Mouse (Mus musculus) stomach, postnatal 0 days (tissue): ENCODE results near the gene Dmc1. TPM values are rescaled to one million over a fixed set of nuclear protein-coding genes. Genes with fewer than 3 reads are reported as not detected.
A peak's percentile ranks its signal among the peaks of the same experiment; 100 is the strongest.

ENCODE experiments used
- ATAC-seq: fragments of 200-750 bp; cut with Nextera tagmentation; 2 replicates; pipeline ENCODE4 v1.8.0; 2017; ENCODE audit not compliant: low FRiP score, low TSS enrichment
- DNase-seq: peaks from one replicate; pipeline ENCODE4 v3.0.0-alpha.2; 2016; ENCODE audit warnings: low spot score
- H3K27ac ChIP-seq: fragments of 300-500 bp; sonication (generic); replicated peaks from 2 replicates; pipeline ENCODE4 v1.5.1; 2014; ENCODE audit warnings: mild to moderate bottlenecking, control low read depth
- H3K27me3 ChIP-seq: fragments of 300-500 bp; sonication (generic); 2 replicates; pipeline ENCODE4 v1.6.1; 2014; ENCODE audit warnings: low read length; ENCODE audit not compliant: control insufficient read depth, insufficient read depth
- H3K36me3 ChIP-seq: fragments of 300-500 bp; sonication (generic); 2 replicates; pipeline ENCODE4 v1.6.1; 2014; ENCODE audit warnings: low read length, mixed read lengths; ENCODE audit not compliant: control insufficient read depth, insufficient read depth
- H3K4me1 ChIP-seq: fragments of 300-500 bp; sonication (generic); replicated peaks from 2 replicates; pipeline ENCODE4 v1.6.1; 2014; ENCODE audit warnings: antibody characterized with exemption; ENCODE audit not compliant: control insufficient read depth, insufficient read depth
- H3K4me2 ChIP-seq: fragments of 300-500 bp; sonication (generic); replicated peaks from 2 replicates; pipeline ENCODE4 v1.6.1; 2014; ENCODE audit warnings: low read depth, mild to moderate bottlenecking, control low read depth, moderate library complexity
- H3K4me3 ChIP-seq: fragments of 300-500 bp; sonication (generic); 2 replicates; pipeline ENCODE4 v1.5.1; 2014; ENCODE audit warnings: low read depth, low read length, control low read depth
- H3K9ac ChIP-seq: fragments of 300-500 bp; sonication (generic); 2 replicates; pipeline ENCODE4 v1.6.1; 2014; ENCODE audit warnings: mild to moderate bottlenecking, low read length, control low read depth, mixed read lengths
- H3K9me3 ChIP-seq: fragments of 300-500 bp; sonication (generic); 2 replicates; pipeline ENCODE4 v1.6.1; 2016; ENCODE audit warnings: low read length; ENCODE audit not compliant: control insufficient read depth
- CTCF ChIP-seq: IDR thresholded peaks from 2 replicates; pipeline ENCODE4 v1.5.1; 2016; ENCODE audit warnings: antibody characterized with exemption, low read depth, mild to moderate bottlenecking, moderate library complexity
- EP300 ChIP-seq: optimal IDR thresholded peaks from 2 replicates; pipeline ENCODE3; 2016; ENCODE audit warnings: antibody characterized with exemption
- WGBS: fragments of 180-500 bp; shearing (Covaris S2); extraction: QIAGEN DNeasy Blood & Tissue Kit; methylation state at CpG from one replicate; pipeline ENCODE4 v1.1.7; 2014; 5-methylcytosine and 5-hydroxymethylcytosine counted together
- polyA plus RNA-seq: library from polyadenylated mRNA; unstranded; fragments of >200 nt; fragmentation: Nextera tagmentation; extraction: Ambion mirVana; gene quantifications from 2 replicates; pipeline ENCODE4 v1.2.1, GENCODE M21; 2015

Dmc1 gene
- polyA plus RNA-seq, 1 experiment from 2014 or later = 1.6 TPM

DNA sequence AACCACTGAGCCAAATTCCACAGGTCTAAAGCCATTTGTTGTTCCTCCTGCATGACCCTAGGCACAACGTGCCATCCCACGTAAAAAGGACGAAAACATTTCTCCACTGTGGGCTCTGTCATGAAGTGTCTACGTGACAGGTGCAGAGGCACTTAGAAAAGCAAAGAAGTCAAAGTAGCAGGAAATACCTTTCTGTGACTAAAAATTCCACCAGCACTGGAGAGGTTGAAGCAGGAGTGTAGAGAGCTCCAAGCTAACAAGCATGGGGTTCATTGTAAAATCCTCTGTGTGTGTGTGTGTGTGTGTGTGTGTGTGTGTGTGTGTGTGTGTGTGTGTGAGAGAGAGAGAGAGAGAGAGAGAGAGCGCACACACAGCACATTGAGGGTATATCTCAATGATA lies 52.3 kb downstream of the Dmc1 start:
- WGBS = 79% methylated on average over 5 of the region's 5 CpGs
- no peak overlapping the region for H3K27ac ChIP-seq
- no peak overlapping the region for H3K9ac ChIP-seq
- no peaks in the 10 kb centered on the region for H3K27me3 ChIP-seq
- H3K9me3 ChIP-seq = no peaks in the 10 kb centered on the region
- no peaks in the 10 kb centered on the region for H3K4me1 ChIP-seq
- H3K4me2 ChIP-seq = no peak overlapping the region
- TF ChIP-seq CTCF = no peak
- no peak for TF ChIP-seq EP300
- no peak for ATAC-seq
- no peak for DNase-seq
- H3K4me3 ChIP-seq = no peak overlapping the region
- H3K36me3 ChIP-seq = no peaks in the 10 kb centered on the region

- H3K4me2 ChIP-seq = no peak overlapping the region
- WGBS = 94% methylated on average over 2 of the region's 2 CpGs
- H3K27me3 ChIP-seq = no peaks in the 10 kb centered on the region
- no peaks in the 10 kb centered on the region for H3K9me3 ChIP-seq
- H3K4me3 ChIP-seq = no peak overlapping the region
- H3K9ac ChIP-seq = no peak overlapping the region
- TF ChIP-seq EP300 = no peak
- TF ChIP-seq CTCF = no peak
- H3K4me1 ChIP-seq = peaks cover 2% of the 10 kb centered on the region; the same call in 1 of the 2 replicates
- DNase-seq = no peak
- H3K36me3 ChIP-seq = peaks cover 1% of the 10 kb centered on the region
- no peak for ATAC-seq
- H3K27ac ChIP-seq = no peak overlapping the region
Observed at GRCm38 (mm10) chr15:79548226-79548625, 56.7 kb downstream of the Dmc1 start.

DNA sequence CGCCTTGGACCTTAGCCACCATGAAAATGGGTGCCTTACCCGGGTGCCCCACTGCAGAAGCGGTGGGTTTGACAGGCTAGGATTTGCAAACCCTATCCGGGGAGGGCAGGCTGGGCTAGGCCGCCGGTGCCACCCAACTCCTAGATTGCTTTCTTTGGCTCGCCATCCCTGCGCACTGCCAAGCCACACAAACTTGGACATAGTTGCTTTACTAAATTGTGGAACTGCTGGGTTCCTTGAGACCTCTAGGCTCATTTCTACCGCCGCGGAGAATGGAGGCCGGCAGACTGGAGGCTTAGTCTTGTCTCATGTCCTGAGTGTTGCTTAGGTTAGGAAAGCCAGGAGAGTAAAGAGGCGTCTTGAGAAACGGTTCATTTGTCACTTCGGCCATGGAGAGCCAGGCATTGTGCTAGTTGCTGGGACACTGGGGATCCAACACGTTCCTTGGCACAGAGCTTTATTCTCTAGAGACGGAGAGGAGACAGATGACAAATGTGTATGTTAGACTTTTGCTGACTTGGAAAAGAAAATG lies 57.6 kb downstream of the Dmc1 start:
- Histone ChIP-seq H3K4me2 (peak overlapping the region; percentile 57), H3K27me3 (no peaks in the 10 kb centered on the region), H3K4me1 (peaks cover 2% of the 10 kb centered on the region; the same call in 1 of the 2 replicates), H3K36me3 (peaks cover 4% of the 10 kb centered on the region), H3K4me3 (peak overlapping the region; percentile 96; the same call in 1 of the 2 replicates), H3K9ac (no peak overlapping the region), H3K9me3 (no peaks in the 10 kb centered on the region), H3K27ac (peak overlapping the region; percentile 99)
- ATAC-seq (no peak), DNase-seq (no peak)
- no peak for TF ChIP-seq EP300
- TF ChIP-seq CTCF = no peak
- WGBS = 82% methylated on average over 17 of the region's 17 CpGs

DNA sequence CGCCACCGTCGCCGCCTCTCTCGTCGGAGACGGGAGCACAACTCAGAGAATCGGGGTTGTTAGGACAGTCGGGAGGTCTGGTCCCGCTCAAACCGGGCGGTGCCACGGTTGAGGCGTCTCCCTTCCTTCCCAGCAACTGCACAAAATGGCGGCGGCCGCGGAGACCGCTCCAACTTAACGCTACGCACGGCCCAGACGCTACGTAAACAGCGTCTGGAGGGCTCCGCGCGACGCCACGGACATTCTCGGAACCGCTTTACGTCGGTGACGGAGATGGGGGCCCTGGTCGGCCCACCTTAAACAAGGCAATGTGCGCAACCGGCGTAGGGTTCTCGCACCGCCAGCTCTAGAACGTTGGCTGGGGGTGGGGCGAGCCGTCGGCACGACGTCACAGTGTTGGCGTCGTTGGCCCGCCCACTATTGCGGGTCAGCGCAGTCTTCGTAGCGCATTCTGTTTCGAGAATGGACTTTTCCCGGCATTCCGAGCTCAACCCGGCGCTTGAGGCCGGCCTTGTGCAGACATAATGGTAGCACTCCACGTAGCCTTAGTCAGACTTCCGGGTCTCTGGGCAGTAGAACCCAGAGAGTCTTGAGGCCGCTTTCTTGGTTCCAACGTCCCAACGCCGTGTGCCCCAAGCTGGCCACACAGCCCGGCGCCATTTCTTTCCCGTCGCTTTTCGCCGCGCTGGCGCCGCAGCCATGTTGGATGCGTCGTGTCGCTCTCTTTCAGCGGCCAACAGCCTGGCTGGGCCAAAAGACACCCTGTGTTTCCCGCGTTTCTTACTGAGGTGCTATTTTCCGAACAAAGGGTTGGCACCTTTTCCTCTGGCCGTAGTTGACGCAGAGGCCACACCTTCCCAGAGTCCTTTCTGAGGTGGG lies 58.3 kb downstream of the Dmc1 start, which contains the start of gene Ddx17:
TSS of gene Ddx17 (minus strand) at position 332 of the 879 bp plus-strand sequence.
- H3K4me1 ChIP-seq = peaks cover 2% of the 10 kb centered on the region; the same call in 1 of the 2 replicates
- H3K4me2 ChIP-seq = peak within 1 kb of the TSS; percentile 62
- H3K9me3 ChIP-seq = no peaks in the 10 kb centered on the region
- H3K9ac ChIP-seq = peak within 1 kb of the TSS; percentile 98
- H3K4me3 ChIP-seq = peak within 1 kb of the TSS; percentile 96
- H3K27ac ChIP-seq = peak within 1 kb of the TSS; percentile 99
- no peaks in the 10 kb centered on the region for H3K27me3 ChIP-seq
- TF ChIP-seq CTCF = no peak
- peak; percentile 95 for TF ChIP-seq EP300
- ATAC-seq (peak; percentile 98), DNase-seq (peak; percentile 98)
- peaks cover 4% of the 10 kb centered on the region for H3K36me3 ChIP-seq
- WGBS = 2% methylated on average over 83 of the region's 84 CpGs

- peak; percentile 70 for DNase-seq
- peak overlapping the region; percentile 96 for H3K4me3 ChIP-seq
- peaks cover 2% of the 10 kb centered on the region; the same call in 1 of the 2 replicates for H3K4me1 ChIP-seq
- peaks cover 4% of the 10 kb centered on the region for H3K36me3 ChIP-seq
- WGBS = under 1% methylated on average over 40 of the region's 52 CpGs
- H3K9me3 ChIP-seq = no peaks in the 10 kb centered on the region
- ATAC-seq = peak; percentile 61
- TF ChIP-seq EP300 = no peak
- no peak for TF ChIP-seq CTCF
- peak overlapping the region; percentile 99 for H3K27ac ChIP-seq
- H3K9ac ChIP-seq = peak overlapping the region; percentile 98
- H3K4me2 ChIP-seq = peak overlapping the region; percentile 62
- H3K27me3 ChIP-seq = no peaks in the 10 kb centered on the region
Observed at GRCm38 (mm10) chr15:79545921-79546399, 58.9 kb downstream of the Dmc1 start.
